Mouse (Mus musculus) testis, postnatal 10 days (tissue): ENCODE measurements around the gene Ubqln1.

Experiments
- DNase-seq: peaks from one replicate; pipeline ENCODE4 v3.0.0; 2021; ENCODE audit warnings: low spot score

Gene Ubqln1

DNA sequence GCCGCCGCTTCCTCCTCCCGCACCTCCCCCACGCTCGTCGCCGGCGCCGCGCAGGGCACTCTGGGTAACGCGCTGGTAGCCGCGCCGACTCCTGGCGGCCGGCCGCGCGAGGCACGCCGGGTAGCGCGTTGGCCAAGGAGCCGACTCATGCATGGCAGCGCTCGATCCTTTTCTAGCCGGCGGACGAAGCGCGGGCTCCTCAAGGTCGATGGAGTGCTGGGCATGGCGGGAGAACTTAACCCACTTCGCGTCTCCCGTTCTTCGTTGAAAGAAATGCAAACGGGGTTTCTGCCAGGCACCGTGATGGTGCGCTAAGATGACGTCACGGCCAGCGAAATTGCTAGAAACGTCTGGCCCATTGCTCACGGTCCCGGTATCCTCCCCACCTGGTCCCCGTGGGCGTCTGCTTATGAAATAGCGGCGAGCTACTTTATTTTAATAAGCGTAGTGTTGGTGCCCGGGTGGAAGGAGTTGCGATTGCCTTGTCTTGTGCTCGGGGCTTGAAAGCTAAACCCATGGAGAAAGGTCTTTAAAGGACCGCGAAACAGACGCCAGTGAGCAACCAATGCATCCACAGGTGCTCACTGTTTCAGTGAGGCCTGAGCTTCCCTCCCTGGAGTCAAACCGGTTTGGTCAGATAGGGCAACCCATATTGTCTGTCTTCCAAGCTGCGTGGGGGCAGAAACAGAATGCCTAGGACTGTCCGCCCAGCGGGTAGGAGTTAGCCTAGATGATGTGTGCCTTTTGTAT, at the start of gene Ubqln1:
TSS of gene Ubqln1 (minus strand) at position 62 of the 750 bp plus-strand sequence.
- DNase-seq, result peak; percentile 93

DNA sequence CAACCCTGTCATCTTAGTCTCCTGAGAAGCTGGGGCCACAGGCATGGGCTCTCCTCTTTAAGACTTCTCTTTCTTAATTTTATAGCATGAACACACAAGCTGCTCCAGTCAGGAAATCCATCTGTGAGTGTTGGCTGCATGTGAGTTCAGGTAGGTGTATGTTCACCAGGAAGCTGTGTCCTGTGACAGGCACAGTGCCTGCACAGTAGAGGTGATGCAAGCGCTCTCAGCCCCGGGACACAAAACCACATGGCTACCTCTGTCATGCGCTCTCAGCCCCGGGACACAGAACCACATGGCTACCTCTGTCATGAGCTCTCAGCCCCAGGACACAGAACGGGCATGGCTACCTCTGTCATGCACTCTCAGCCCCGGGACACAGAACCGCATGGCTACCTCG, 48.1 kb upstream of the Ubqln1 start:
- DNase-seq, result no peak

DNA sequence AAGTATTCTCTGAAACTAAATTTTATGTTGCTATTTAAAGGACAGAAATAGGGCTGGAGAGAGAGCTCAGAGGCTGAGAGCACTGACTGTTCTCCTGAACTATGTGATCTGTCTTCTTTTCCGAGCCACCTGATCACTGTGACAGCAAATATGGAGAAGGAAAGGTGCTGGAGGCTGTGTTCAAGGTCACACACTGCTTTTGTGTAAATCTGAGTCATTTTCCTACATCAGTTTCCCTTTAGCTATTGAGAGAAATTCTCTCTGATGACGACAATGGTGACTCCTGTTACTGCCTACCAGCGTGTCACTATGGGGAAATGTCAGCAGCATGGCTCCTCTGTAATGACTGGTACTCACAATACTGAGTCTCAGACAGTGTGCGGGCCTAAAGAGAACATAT, 46.2 kb upstream of the Ubqln1 start:
- DNase-seq, result no peak

DNA sequence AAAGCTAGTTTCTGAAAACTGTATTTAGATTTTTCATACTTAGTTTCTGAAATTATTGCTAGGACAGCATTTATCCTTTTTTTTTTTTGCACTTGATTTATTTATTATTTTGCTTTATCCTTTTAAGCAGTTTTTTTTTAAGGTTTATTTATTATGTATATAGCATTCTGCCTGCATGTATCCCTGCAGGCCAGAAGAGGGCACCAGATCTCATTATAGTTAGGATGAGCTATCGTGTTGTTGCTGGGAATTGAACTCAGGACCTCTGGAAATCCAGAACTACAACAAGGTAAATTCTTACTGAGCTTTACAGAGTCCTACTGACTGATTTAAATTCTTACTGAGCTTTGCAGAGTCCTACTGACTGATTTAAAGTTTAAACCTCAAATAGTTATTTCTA, 37.8 kb upstream of the Ubqln1 start:
- DNase-seq, result no peak

DNA sequence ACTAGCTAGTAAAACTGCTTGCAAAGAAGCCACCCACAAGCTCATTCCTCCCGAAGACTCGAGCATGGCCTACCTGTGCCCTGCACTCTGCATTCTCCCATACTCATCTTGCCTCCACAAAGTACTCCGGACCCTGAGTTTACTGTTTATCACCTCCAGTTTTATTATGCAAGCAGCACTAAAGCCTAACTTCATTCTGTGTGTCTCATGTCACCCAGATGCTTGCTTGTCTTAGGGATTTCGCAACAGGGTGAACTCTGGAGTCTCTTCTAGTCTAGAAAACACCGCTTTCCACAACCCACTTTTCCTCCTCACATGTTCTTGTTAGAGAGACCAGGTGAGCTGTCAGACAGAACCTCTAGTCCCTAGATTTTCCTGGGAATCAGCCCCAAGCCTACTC, 33.5 kb upstream of the Ubqln1 start:
- no peak for DNase-seq

DNA sequence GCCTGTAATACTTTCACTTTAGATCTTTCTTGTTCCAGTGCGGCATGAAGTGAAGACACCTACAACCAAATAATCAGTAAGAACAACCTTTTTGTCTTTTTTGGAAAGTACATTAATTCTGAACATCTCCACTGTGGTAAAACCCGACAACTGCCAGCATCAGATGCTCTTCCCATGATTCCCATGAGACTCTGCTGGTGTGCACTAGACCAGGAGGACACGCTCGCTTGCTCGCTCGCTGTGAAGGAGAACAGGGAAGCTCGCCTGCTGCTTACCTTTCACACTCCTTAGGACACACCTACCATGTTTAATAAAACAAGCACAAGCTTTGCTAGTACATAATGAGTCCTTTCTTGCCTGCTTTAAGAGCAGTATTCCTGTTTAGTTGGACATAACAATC, 21.1 kb upstream of the Ubqln1 start:
- no peak for DNase-seq

DNA sequence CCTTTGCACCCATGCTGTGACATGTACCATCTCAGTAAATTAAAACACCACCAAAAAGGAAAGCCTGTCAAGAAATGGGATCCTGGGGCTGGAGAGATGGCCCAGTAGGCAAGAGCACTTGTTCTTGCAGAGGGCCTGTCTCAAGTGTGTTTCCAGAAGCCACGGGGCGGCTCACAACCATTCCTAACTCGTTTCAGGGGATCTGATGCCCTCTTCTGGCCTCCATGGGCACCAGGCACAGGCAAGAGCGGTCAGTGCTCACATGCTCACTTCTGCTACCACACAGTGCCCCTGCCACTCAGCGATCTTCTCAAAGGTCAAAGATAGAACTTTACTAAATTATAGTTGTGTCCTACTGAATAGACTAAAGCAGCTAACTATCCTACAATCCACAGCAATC, 17.2 kb upstream of the Ubqln1 start:
- DNase-seq, result peak; percentile 59

DNA sequence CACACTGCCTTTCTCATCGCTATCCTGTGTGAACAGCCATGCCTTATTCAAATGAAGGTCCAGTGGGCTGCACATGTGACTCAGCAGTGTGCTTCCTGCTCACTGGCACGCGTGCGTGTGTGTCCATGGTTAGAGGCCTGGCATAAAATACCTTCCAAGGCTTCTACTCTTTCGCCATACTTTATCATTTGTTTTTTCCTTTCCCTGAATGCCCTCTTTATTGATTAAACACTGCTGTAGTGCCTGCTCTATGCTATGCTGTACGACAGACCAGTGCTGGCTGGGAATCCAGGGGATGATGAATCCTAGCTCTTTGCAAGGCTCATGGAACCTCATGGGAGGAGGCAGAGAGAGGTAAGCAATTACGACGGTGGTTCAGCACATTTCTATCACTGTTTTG, 16.6 kb upstream of the Ubqln1 start:
- DNase-seq, result no peak

DNA sequence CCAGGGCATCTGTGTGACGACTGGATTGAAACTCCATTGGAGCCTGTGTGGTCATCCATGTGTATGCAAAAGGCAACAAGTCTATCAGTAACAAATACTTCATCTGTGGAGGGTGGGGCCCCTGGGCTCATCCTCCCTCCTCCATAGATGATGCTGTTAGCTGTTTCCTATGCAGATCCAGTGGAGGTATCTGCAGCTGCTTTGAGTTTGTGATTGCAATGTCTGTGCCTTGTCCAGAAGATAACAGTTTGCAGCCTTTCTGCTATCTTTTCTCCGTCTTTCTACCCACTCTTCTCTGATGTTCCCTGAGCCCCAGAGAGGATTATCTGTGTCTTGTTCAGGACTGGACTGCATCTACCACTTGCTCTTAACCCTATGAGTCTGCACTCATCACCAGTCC, 13.2 kb upstream of the Ubqln1 start:
- no peak for DNase-seq

DNA sequence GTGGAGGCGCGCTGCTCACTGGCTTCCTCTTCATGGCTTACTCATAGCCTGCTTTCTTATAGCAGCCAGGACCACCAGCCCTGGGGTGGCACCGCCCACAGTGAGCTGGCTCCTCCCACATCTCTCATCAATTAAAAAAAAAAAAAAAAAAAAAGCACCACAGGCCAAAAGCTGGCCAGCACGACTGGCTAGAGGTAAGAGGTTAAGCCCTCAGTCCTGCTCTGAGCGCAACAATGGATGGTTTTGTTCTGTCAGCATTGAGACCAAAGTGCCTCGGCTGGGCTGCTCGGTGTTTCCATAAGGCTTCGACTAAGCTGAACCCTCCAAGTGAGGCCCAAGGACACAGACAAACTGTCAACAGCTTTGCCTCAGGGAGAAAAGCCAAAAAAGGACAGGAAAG, 10.2 kb upstream of the Ubqln1 start:
- DNase-seq, result peak; percentile 50

DNA sequence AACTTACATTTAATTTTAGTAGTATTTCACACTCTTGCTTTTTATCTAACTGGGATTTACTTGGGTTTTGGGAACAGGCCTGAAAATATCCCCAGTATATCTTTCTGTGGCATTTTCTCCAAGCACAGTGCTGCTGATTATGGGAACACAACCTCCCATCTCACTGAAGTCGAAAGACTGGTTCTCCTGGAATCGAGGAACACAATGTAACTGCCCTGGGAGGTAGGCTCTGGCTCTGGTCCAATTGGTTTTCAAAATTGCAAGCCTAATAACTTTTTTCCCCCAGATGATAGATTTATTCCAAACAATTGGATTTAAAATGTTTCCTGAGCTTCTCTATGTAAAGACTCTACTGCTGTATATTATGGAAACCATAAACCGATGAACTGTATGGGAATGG, 4.8 kb upstream of the Ubqln1 start:
- no peak for DNase-seq

DNA sequence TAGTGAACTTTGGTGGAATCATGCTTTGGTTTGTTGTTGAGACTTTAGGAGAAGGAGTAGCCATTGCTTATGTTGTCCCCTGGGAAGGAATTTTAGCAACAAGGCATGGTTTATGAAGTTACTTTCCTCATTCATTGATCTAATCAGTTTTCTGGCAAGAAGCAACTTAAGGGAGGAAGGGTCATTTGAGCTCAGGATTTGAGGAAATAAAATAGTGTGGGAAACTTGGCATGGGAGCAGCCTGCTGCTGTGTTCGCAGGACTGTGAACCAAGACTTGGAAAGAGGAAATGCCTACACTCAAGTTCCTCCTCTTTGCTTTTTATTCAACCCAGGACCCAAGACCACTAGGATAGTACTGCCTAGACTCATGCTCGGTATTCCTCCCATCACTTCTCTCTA, 2.1 kb upstream of the Ubqln1 start:
- no peak for DNase-seq

DNA sequence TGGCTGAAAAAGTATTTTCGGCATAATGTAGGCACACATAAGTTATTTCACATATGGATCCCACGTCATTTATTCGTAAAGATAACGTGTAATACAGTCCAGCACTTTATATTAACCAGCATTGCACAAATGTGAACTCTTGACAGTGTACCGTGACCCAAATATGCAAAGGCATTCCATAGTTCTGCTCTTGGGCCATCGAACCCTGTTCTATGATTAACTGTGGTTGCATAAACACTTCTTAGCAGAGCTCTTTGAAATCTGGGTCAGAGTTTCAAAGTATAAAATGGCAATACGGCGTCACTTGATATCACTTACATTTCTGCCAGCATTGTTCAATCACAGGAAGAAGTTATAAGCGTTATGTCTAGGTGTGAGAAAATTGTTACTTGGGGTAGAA, 942 bp upstream of the Ubqln1 start:
- no peak for DNase-seq

DNA sequence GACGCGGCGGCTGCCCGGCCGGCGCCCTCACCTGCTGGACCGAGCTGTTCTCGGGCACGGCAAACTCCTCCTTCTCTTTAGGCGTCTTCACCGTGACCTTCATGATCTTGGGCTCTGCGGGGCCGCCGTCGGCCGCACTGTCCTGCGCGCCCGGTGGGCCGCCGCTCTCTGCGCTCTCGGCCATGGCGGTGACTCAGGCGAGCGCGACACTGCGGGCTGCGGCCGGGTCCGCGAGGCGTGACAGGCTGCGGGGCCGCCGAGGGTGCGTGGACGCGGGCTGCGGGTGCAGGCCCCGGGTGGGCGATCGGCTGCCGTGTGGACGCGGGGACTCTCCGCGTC, 231 bp downstream of the Ubqln1 start:
- no peak for DNase-seq

DNA sequence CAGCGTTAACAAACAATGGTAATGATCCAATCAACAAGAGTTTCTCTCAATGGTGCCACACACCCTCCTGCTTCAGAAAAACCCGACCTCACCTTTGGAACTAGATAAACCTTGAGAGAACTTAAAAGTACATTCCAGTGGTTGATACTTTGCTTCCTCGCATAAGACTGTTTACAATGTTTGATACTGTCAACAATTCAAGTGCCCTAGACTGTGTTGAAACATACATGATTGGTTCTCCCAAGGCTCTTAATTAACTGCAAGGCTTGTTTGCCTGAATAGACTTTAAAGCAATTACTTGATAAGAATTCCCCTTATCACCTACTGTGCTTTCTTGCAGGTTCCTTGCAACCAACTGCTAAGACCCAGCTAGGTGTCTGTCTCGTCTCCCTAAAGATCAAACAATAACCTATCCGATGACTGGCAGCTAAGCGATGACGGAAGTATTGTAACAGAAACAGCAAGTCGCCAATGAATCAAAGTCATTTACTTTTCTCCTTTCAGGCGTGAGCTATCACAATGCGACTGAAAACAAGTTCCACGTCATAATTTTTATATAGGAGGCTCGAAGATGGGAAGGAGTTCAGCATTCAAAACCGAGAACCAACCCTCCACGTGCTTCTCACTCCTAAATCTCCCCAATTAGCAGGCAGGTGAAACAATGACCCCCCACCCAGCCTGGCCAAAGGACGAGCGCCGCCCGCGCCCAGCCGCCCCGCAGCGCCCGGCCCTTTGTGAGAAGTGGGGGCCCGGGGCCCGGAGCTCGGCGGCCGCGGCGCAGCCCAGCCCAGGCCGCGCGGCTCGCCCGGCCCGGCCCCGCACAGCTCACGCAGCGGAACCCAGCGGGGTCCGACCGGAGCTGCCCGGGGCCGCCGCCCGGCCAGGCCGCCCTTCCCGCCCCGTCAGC, 854 bp downstream of the Ubqln1 start:
- DNase-seq, result peak; percentile 53

DNA sequence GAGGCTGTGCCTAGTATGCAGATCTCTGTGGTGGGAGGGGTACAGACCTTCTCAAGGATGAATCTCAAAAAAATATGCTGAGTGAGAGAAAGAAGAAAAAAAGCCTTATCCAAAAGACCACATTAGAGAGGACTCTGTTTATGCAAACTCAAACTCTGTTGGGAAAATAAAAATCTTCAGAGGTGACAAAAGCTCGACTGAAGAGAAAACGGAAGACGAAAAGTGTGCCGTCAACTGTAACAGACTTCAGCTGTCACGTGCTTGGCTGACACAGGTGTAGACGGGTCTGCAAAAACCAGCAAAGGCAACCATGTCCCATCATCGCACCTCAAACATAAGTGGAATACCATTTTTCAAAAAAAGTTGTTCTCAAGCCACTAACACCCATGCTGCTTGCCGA, 1.7 kb downstream of the Ubqln1 start:
- DNase-seq, result no peak

DNA sequence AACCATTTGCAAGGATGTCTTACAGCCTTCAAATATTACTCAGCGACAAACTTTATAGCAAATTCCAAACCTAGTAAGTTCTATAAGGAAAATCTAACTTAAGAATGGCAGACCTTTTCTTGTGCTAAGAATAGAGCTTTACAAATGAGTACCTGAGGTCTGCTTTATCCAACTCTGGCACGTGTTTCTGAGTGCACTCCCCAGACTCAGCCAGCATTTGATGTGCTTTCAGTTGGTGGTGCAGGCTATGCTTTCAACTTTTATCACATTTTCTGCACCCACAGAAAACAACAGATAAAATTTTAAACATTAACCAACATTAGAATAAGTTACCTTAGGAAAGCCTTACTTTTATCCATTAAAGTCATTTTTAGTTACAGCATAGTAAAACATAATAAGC, 2.9 kb downstream of the Ubqln1 start:
- DNase-seq, result no peak

DNA sequence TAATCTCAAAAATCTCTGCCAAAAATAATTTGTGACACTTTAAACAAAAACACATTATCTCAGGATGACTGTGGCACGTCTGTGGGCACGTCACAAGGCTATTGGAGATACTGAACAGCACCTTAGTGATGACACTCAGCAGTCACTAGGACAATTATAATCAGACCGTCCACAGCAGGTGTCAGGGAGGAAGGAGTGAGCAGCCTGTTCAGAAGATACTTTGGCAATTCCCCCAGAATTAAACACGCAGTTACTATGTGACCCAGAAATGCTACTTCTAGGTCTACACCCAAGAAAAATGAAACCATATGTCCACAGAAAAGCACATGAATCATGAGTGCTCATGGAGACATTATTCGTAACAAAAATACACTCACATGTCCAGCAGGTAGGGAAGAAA, 5.0 kb downstream of the Ubqln1 start:
- no peak for DNase-seq

DNA sequence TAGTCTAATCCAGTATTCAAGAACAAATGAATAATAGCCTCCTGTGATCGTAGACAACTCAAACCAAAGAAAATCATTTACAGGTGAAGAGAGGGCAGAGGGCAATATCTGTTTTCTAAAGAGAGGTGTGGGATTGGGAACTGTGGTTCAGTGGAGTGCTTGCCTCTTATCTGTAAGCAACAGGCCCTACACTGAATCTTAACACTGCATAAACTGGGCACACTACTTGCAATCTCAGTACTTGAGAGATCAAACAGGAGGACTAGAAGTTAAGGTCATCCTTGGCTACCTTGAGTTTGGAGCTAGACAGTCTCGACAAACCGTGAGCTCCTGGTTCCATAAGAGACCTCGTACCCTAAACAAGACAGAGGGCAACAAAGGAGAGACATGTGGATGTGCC, 9.4 kb downstream of the Ubqln1 start:
- DNase-seq, result no peak

DNA sequence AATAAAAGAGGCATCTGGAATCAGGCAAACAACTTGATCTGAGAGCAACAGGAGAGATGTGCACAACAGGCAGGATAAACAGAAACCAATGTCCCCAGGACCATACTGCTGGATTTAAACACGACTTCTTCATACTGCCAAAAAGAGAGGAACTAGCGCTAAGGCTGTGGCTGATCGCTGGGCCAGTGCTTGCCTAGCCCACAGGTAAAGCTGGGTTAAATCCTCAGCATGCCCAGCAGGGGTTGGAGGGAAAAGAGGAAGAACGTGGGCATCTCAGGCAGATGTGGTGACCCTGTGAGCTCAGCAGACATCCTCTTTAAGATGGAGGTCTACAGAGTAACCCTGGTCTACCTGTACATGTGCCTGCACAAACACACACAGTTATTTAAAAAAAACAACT, 10.5 kb downstream of the Ubqln1 start:
- DNase-seq, result no peak

DNA sequence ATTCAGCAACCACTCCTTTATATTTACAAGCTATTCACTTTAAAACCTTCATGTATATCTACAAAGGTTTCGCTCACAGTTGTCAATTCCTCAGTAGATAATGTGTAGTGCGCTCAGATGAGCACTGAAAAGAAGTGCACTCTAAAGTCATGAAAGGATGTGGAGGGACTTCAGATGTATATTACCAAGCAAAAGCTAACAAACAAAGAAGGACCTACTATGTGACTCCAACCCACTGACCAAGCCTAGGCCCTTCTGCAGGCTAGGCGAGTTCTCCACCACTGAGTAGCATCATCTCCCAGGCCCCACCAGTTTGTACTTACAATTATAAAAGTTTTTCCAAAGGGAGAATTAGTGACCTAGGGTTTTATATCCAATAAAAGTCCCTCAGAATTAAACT, 11.3 kb downstream of the Ubqln1 start:
- no peak for DNase-seq

DNA sequence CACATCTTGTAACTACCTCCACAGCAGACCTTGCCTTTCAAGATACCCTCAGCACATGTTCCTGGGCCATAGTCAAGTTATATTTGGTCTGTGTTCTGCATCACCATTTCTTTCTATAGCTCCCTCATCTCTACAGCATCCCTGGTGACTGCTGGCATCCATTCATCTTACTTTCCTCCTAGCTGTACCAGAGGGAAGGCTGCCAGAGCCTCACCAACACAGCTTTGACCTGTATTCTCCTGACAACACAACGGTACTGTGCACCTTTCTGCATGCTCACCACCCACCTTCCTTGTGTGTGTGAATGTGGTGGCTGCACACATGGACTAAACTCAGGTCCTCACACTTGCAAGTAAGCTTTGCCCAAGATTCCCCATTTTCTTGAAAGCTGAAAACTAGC, 12.6 kb downstream of the Ubqln1 start:
- DNase-seq, result no peak

DNA sequence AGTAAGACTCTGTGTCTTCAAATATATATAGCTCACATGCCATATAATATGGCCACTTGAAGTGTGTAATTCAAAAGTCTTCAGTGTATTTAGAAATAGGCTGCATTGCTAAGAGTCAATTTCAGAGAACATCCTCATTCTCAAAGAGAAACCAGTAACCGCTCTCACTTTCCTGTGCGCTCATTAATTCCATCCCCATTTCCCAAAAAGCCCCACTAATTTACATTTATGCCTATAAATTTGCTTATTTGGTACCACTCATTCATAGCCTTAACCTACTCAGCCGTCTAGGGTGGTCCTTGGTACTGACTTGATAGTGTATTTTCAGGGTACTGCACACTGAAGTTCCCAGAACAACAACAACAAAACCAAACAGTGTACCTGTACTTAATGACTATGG, 13.5 kb downstream of the Ubqln1 start:
- DNase-seq, result no peak

DNA sequence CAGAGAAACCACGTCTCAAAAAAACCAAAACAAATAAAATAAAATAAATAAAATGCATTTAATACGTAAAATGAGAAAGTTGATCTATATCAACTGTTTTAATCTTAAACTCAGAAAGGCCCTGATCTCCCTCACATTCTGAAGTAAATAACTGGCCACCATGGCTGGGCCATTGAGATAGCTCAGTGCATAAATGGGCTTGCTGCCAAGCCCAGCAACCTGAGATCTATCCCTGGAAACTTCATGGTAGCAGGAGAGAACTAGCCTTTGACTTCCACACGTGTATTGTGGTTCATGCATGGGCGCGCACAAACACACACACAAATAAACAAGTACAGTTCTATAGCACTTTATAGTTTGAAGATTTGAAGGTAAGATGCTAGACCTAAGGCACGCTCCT, 14.1 kb downstream of the Ubqln1 start:
- DNase-seq, result no peak
